Mouse (Mus musculus) G1E (cell line): Measurements from ENCODE around the gene Ppp1r9b. TPM values are rescaled to one million over a fixed set of nuclear protein-coding genes. Genes with fewer than 3 reads are reported as not detected.

Experiments
- ATAC-seq: 2 replicates; pipeline ENCODE4 v1.8.0; 2016; ENCODE audit warnings: mild to moderate bottlenecking; ENCODE audit not compliant: insufficient number of reproducible peaks, poor library complexity, low FRiP score, severe bottlenecking; ENCODE audit errors: extremely low read depth
- DNase-seq: peaks from one replicate; pipeline ENCODE4 v3.0.0; 2012; ENCODE audit warnings: low spot score
- H3K27me3 ChIP-seq: 2 replicates; pipeline ENCODE4 v1.6.1; 2012; ENCODE audit warnings: mild to moderate bottlenecking, low read length, inconsistent platforms; ENCODE audit not compliant: insufficient read depth
- H3K36me3 ChIP-seq: replicated peaks from 2 replicates; pipeline ENCODE3; 2012; ENCODE audit warnings: mild to moderate bottlenecking, inconsistent platforms
- H3K4me1 ChIP-seq: 2 replicates; pipeline ENCODE4 v1.6.1; 2012; ENCODE audit warnings: low read depth, low read length, inconsistent platforms, mixed read lengths; ENCODE audit not compliant: insufficient read depth
- H3K4me3 ChIP-seq: 2 replicates; pipeline ENCODE4 v1.5.1; 2012; ENCODE audit warnings: low read depth, mild to moderate bottlenecking, inconsistent platforms, low read length, moderate library complexity, mixed read lengths
- H3K9me3 ChIP-seq: replicated peaks from 2 replicates; pipeline ENCODE4 v1.6.1; 2012; ENCODE audit warnings: inconsistent platforms
- CTCF ChIP-seq: IDR thresholded peaks from 2 replicates; pipeline ENCODE4 v1.5.1; 2012; ENCODE audit warnings: low read depth, low read length, inconsistent platforms, mixed read lengths
- GATA1 ChIP-seq: IDR thresholded peaks from 2 replicates; pipeline ENCODE4 v1.6.1; 2012; ENCODE audit warnings: borderline replicate concordance, low read length, inconsistent platforms, mixed read lengths
- GATA2 ChIP-seq: IDR thresholded peaks from 2 replicates; pipeline ENCODE4 v1.6.1; 2012; ENCODE audit warnings: low read depth, low read length, inconsistent platforms, borderline replicate concordance
- POLR2AphosphoS5 ChIP-seq: IDR thresholded peaks from 2 replicates; pipeline ENCODE4 v1.6.1; 2012; ENCODE audit warnings: low read depth, low read length, inconsistent platforms; ENCODE audit not compliant: insufficient replicate concordance
- TAL1 ChIP-seq: conservative IDR thresholded peaks from 2 replicates; pipeline ENCODE4 v1.6.1; 2012; ENCODE audit warnings: low read depth, low read length, inconsistent platforms, mixed read lengths
- polyA plus RNA-seq: library from polyadenylated mRNA; stranded (reverse); fragments of >175 nt; gene quantifications from 2 replicates; pipeline ENCODE4 v1.2.3, GENCODE M21; 2012
- total RNA-seq, 2 experiments: library from RNA; stranded (forward) in 1 of 2; stranded (reverse) in 1 of 2; fragments of 200-1000 nt in 1 of 2; fragments of >200 nt in 1 of 2; fragmentation: Nextera tagmentation in 1 of 2; gene quantifications; 2 replicates each; pipeline ENCODE4 v1.2.3; 2014 to 2017

Ppp1r9b gene
- total and polyA plus RNA-seq, 3 experiments, result 83.2 to 207 (median 117) TPM

DNA sequence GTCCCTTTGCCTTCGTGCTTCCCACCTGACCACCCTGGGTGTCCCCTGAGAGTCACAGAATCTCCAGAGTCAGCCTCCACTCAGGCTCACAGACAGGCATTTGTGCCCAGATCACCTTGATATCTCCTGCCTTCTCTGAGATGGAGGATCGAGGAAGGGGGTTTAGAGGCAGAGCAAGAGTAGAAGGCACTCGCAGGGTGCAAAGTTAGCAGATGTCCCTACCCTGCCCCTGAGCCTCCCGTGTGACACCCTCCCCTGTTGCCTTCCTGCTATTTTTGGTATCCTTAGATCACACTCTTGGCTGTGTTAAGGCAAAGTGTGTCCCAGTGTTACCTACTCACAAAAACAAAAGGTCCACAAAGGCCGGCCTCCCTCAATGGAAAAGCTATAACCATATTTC lies 14.6 kb upstream of the Ppp1r9b start, which contains the start of gene Sgca:
Gene Sgca (minus strand): TSS at position 129 of the 400 bp plus-strand sequence.
- Histone ChIP-seq H3K4me3 (no peak within 1 kb of the TSS), H3K36me3 (no peaks in the 10 kb centered on the region), H3K4me1 (peaks cover 22% of the 10 kb centered on the region), H3K9me3 (no peaks in the 10 kb centered on the region), H3K27me3 (peaks cover 48% of the 10 kb centered on the region)
- ATAC-seq (no peak), DNase-seq (no peak)
- TF ChIP-seq TAL1 (no peak), GATA2 (no peak), GATA1 (no peak), CTCF (no peak), POLR2AphosphoS5 (no peak)

DNA sequence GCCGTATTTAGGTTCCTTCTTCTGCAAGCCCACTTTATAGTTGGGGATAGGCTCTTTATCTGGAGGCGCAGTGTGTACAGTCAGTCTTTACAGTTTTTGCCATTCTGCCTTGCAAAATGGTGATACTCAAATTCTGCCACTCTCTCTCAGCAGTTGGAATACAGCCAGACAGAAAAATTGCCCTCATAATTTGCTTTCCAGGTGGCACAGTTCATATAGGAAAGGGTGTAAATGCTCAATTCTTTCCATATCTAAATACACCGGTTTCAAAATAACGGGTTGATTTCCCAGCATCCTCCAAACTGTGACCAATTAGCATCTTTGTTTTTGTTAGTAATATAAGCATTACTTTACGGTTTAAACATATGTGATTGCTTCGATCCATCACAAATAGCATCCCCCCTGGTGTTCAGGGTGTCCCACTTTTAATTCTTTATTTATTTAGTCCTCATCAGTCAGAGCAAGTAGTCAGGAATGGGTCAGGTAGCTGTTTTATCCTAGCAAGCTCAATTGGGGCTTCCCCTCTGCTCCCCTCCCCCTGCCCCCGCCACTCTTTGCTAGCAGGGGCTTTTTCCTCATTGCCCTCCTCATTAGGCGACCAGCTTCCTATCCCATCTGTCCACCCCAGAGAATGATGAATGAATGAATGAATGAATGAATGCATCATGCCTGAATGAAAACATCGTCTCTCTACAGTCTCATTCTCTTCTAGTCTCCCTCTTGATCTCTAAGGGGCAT lies 12.5 kb upstream of the Ppp1r9b start:
- ATAC-seq (no peak), DNase-seq (no peak)
- H3K27me3 ChIP-seq, result peaks cover 27% of the 10 kb centered on the region

GRCm38 (mm10) chr11:94978947-94979346 lies 11.9 kb upstream of the Ppp1r9b start:
- H3K4me3 ChIP-seq, result peak overlapping the region; percentile 64; the same call in 1 of the 2 replicates
- H3K27me3 ChIP-seq, result peaks cover 26% of the 10 kb centered on the region
- TF ChIP-seq CTCF, result peak; percentile 87
- TF ChIP-seq POLR2AphosphoS5, result no peak
- no peaks in the 10 kb centered on the region for H3K36me3 ChIP-seq
- no peaks in the 10 kb centered on the region for H3K9me3 ChIP-seq
- H3K4me1 ChIP-seq, result peaks cover 17% of the 10 kb centered on the region
- DNase-seq, result peak; percentile 93
- peak; percentile 83 for ATAC-seq

More for the DNA sequence above, 12.5 kb upstream of the Ppp1r9b start:
- Histone ChIP-seq H3K4me1 (peaks cover 18% of the 10 kb centered on the region), H3K9me3 (no peaks in the 10 kb centered on the region), H3K4me3 (no peak overlapping the region), H3K36me3 (no peaks in the 10 kb centered on the region)
- TF ChIP-seq GATA2 (no peak), CTCF (no peak), GATA1 (no peak), POLR2AphosphoS5 (no peak)

- H3K4me1 ChIP-seq, result peaks cover 17% of the 10 kb centered on the region
- ATAC-seq (no peak), DNase-seq (no peak)
- peak overlapping the region; percentile 27; the same call in 1 of the 2 replicates for H3K4me3 ChIP-seq
- TF ChIP-seq POLR2AphosphoS5 (no peak), TAL1 (no peak), GATA2 (no peak), GATA1 (no peak)
- H3K36me3 ChIP-seq, result no peaks in the 10 kb centered on the region
- H3K9me3 ChIP-seq, result no peaks in the 10 kb centered on the region
- H3K27me3 ChIP-seq, result peaks cover 28% of the 10 kb centered on the region
Measured at GRCm38 (mm10) chr11:94979462-94980179, 11.2 kb upstream of the Ppp1r9b start.

GRCm38 (mm10) chr11:94985140-94985539 lies 5.7 kb upstream of the Ppp1r9b start:
- Histone ChIP-seq H3K27me3 (peaks cover 4% of the 10 kb centered on the region), H3K4me1 (peaks cover 38% of the 10 kb centered on the region), H3K9me3 (no peaks in the 10 kb centered on the region), H3K36me3 (no peaks in the 10 kb centered on the region), H3K4me3 (no peak overlapping the region)
- DNase-seq (no peak), ATAC-seq (no peak)
- TF ChIP-seq GATA2, result no peak
- TF ChIP-seq TAL1, result no peak
- TF ChIP-seq POLR2AphosphoS5, result no peak
- no peak for TF ChIP-seq CTCF
- no peak for TF ChIP-seq GATA1

DNA sequence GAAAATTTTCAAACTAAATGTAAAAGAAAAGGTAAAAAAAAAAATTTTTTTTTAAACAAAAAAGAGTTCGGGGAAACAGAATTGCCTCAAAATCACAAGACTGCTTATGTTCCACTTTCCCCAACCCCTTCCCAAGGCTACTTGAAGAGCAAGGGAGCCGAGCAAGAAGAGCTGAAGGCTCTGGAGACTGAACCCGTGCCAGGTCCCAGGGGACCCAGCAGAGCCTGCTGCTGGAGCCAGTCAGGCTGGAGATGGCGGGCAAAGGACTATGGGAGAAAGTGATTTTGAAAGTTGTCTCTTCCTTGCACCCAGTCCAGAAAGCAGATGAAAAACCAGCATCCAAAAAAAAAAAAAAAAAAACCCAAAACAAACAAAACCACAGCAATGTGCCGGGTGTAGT lies 5.0 kb upstream of the Ppp1r9b start:
- peaks cover 4% of the 10 kb centered on the region for H3K27me3 ChIP-seq
- H3K4me1 ChIP-seq, result peaks cover 42% of the 10 kb centered on the region
- ATAC-seq (no peak), DNase-seq (no peak)
- TF ChIP-seq CTCF (no peak), TAL1 (no peak), POLR2AphosphoS5 (no peak), GATA2 (no peak), GATA1 (no peak)
- H3K9me3 ChIP-seq, result no peaks in the 10 kb centered on the region
- H3K36me3 ChIP-seq, result no peaks in the 10 kb centered on the region
- H3K4me3 ChIP-seq, result no peak overlapping the region
